Mouse (Mus musculus) kidney, postnatal 36 days (tissue): ENCODE results near the gene Pcyt1a.

Experiments
- DNase-seq, 2 experiments: peaks; one replicate each; pipeline ENCODE4 v3.0.0; 2021 to 2022; ENCODE audit warnings: mixed read lengths in 2 of 2

Gene Pcyt1a

GRCm38 (mm10) chr16:32511338-32511734 is 80.6 kb downstream of the Pcyt1a start:
- DNase-seq = no peak

- no peak for DNase-seq
These were observed 81.2 kb downstream of the Pcyt1a start for GRCm38 (mm10) chr16:32511827-32512490.

GRCm38 (mm10) chr16:32512921-32513320 is 82.2 kb downstream of the Pcyt1a start:
- no peak for DNase-seq

GRCm38 (mm10) chr16:32513401-32513800 is 82.7 kb downstream of the Pcyt1a start:
- no peak for DNase-seq

- no peak for DNase-seq
These were observed 83.2 kb downstream of the Pcyt1a start for GRCm38 (mm10) chr16:32513948-32514347.

- no peak for DNase-seq
These were observed 85.6 kb downstream of the Pcyt1a start for GRCm38 (mm10) chr16:32516006-32516962.

GRCm38 (mm10) chr16:32517785-32518481 is 87.2 kb downstream of the Pcyt1a start:
- no peak for DNase-seq

- no peak for DNase-seq
These were observed 89.1 kb downstream of the Pcyt1a start for GRCm38 (mm10) chr16:32519656-32520371.

GRCm38 (mm10) chr16:32520372-32520748 is 89.6 kb downstream of the Pcyt1a start:
- DNase-seq = no peak

GRCm38 (mm10) chr16:32522578-32523194 is 92.0 kb downstream of the Pcyt1a start:
- no peak for DNase-seq

GRCm38 (mm10) chr16:32523462-32524243 is 92.9 kb downstream of the Pcyt1a start:
- peak; percentile 62 to 80 for DNase-seq

GRCm38 (mm10) chr16:32524244-32524615 is 93.5 kb downstream of the Pcyt1a start:
- no peak for DNase-seq
